Mouse (Mus musculus): Measurements from ENCODE around the gene Gipc1. TPM values are rescaled to one million over a fixed set of nuclear protein-coding genes. Genes with fewer than 3 reads are reported as not detected.

Gene Gipc1
- total RNA-seq, 4 experiments from 2014 or later = 72.9 to 74.5 (median 74.3) TPM

Other genes with a start within 250 kb of the Gipc1 start
- gene Scoc, start 194.3 kb upstream of the Gipc1 start, total RNA-seq (2022) = 100 to 1,000 TPM; 198 to 226 (median 211) TPM
- gene Olfr370, start 116.9 kb upstream of the Gipc1 start, total RNA-seq (2022) = not detected
- 100 to 1,000 TPM; 115 to 152 (median 134) TPM for gene Ndufb7, start 86.0 kb upstream of the Gipc1 start, total RNA-seq (2022)
- gene Tecr, start 44.7 kb upstream of the Gipc1 start, total RNA-seq (2022) = 100 to 1,000 TPM; 638 to 678 (median 672) TPM
- gene Dnajb1, start 44.5 kb upstream of the Gipc1 start, total RNA-seq (2022) = 10 to 100 TPM; 44.9 to 46.9 (median 45.6) TPM
- 1 to 10 TPM in 3 of 4 experiments, under 1 TPM in 1; 0.83 to 1.5 (median 1.3) TPM for gene Ptger1, start 14.0 kb downstream of the Gipc1 start, total RNA-seq (2022)
- 10 to 100 TPM; 52.2 to 66.2 (median 54.8) TPM for gene Pkn1, start 46.5 kb downstream of the Gipc1 start, total RNA-seq (2022)
- gene Ddx39, start 62.5 kb downstream of the Gipc1 start, total RNA-seq (2022) = 10 to 100 TPM; 14.4 to 18.4 (median 16.3) TPM
- gene Adgre5, start 88.6 kb downstream of the Gipc1 start, total RNA-seq (2022) = 10 to 100 TPM in 1 of 4 experiments, 1 to 10 TPM in 3; 8.3 to 12.2 (median 8.8) TPM
- 100 to 1,000 TPM; 330 to 370 (median 359) TPM for gene Adgrl1, start 247.4 kb downstream of the Gipc1 start, total RNA-seq (2022)

Measured in left cerebral cortex, adult 8-10 months (tissue).